Mouse (Mus musculus) cerebellum, adult 2 months (tissue): ENCODE results near the gene Ppm1f.

Experiments used
- CTCF ChIP-seq: fragments of 200-500 bp; IDR thresholded peaks from 2 replicates; pipeline ENCODE4 v1.5.1; 2011; ENCODE audit warnings: low read depth, mild to moderate bottlenecking, control low read depth, low read length, moderate library complexity, borderline replicate concordance; ENCODE audit not compliant: insufficient read depth
- POLR2A ChIP-seq: fragments of 200-500 bp; IDR thresholded peaks from 2 replicates; pipeline ENCODE4 v1.6.1; 2011; ENCODE audit warnings: low read length, control low read depth, borderline replicate concordance; ENCODE audit not compliant: insufficient read depth

DNA sequence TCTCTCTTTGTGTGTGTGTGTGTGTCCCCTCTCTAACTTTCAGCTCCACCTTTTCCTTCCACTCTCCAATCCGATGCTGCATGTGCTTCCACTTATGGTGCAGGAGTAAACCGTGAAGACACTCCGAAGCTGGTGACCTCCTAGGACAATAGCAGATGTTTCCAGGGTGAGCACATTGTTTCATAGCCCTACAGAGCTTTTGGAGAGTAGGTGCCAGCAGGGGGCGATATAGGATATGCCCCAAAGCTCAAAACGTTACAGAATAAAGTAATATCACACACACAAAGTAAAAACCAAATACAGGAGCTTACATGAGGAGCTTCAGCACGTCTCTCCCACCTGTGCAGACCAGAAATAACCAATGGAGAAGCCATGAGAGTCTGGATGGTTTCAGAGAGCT, 41.4 kb upstream of the Ppm1f start:
- peak; percentile 15; the same call in 1 of the 2 replicates for TF ChIP-seq CTCF
- no peak for TF ChIP-seq POLR2A
